Mouse (Mus musculus): ENCODE measurements around the gene Xcr1.

Gene Xcr1

DNA sequence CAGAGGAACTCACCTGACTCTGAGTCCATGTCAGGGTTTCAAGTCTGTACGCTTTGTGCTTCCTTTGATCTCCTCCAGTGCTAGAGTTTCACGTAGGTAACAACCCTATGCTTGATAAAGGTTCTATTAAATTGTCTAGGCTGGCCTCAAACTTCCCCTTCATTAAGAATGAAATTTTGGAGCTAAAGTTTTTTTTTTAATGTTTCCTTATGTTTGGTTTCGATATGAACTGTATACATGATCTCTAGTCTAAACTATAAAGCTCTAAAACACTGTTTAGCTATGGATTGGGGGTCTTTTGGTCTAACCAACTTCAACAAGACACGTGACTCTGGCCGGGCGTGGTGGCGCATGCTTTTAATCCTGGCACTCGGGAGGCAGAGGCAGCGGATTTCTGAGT is at the start of gene Xcr1:
TSS of gene Xcr1 (minus strand) at position 101 of the 400 bp plus-strand sequence.
- no peak for DNase-seq (ENCODE audit: low read depth, low spot score)

GRCm38 (mm10) chr9:123872049-123872448 is 10.2 kb upstream of the Xcr1 start:
- no peak for DNase-seq (ENCODE audit: low read depth, low spot score)

GRCm38 (mm10) chr9:123869167-123869784 is 7.4 kb upstream of the Xcr1 start:
- no peak for DNase-seq (ENCODE audit: low read depth, low spot score)

- DNase-seq (ENCODE audit: low read depth, low spot score) = no peak
These were observed 1.8 kb upstream of the Xcr1 start for GRCm38 (mm10) chr9:123863641-123864040.

DNA sequence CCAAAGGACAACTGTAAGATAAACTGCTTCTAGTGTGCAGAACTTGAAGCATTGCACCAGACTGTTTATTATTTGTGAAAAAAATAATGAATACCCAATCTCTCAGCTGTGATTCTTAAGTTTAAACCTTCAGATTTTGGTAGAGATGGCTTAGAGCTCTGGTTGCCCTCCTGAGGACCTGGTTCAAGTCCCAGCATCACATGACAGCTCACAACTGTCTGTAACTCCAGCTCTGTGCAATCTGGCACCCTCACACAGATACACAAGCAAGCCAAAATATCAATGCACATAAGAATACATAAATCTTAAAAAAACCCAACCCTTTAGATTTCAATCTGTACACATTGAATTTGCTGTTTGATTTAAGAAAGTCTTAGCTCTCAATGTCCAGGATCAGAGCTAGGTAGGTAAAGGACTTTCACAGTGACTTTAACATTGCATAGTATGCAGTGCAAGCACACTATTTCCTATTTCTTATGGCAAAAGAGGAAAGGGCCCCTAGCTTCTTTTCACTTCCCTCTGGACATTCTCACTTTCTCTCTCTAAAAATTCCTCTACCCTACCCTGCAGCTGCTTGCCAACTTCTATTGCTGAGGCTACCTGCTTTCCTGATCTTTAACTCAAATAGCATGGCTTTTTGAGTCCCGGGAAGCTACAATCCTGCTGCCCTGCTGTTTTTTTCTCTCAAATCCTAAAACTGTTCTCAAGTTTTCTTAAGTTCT is 1.2 kb upstream of the Xcr1 start:
- DNase-seq (ENCODE audit: low read depth, low spot score) = no peak

- no peak for DNase-seq (ENCODE audit: low read depth, low spot score)
These were observed 5.0 kb downstream of the Xcr1 start for GRCm38 (mm10) chr9:123856836-123857235.

GRCm38 (mm10) chr9:123852449-123853390 is 9.1 kb downstream of the Xcr1 start:
- DNase-seq (ENCODE audit: low read depth, low spot score) = no peak

GRCm38 (mm10) chr9:123851713-123852448 is 9.9 kb downstream of the Xcr1 start, which contains the start of gene Fyco1:
TSS of gene Fyco1 (minus strand) at chr9:123851899.
- peak; percentile 87 for DNase-seq (ENCODE audit: low read depth, low spot score)

GRCm38 (mm10) chr9:123851062-123851712 is 10.6 kb downstream of the Xcr1 start:
- peak; percentile 36 for DNase-seq (ENCODE audit: low read depth, low spot score)

- no peak for DNase-seq (ENCODE audit: low read depth, low spot score)
These were observed 11.1 kb downstream of the Xcr1 start for GRCm38 (mm10) chr9:123850705-123851061.

DNA sequence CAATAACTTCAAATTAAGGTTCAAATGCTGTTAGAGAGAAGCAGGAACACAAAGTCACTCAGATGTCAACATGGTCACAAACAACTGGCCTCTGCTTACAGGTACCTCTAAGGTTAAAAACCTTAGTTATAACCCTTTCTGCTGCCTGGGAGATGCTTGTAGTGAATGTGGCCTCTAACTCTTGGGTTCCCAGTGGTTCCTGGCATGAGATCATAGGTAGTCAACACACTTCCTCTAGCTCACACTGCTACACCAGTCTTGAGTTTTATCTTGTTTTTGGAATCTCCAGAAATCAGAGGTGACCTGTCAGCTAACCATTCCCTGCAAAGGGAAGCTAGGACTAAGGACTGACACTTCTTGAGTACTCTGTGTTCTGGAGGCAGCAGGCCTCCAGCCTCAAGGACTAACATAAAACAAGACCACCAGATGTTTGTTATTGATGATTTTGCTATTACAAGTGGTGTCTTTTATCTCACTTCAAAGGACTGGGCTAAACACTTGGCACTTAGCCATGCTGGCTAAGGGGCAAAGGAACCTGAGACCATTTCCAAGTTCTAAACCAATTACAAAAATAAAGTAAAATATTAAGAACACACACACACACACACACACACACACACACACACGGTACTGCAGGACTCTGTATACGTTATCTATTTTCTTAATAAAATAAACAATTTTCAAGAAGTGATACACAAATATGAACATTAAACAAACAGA is 11.7 kb downstream of the Xcr1 start:
- no peak for DNase-seq (ENCODE audit: low read depth, low spot score)

GRCm38 (mm10) chr9:123846490-123846889 is 15.3 kb downstream of the Xcr1 start:
- no peak for DNase-seq (ENCODE audit: low read depth, low spot score)

- no peak for DNase-seq (ENCODE audit: low read depth, low spot score)
These were observed 16.7 kb downstream of the Xcr1 start for GRCm38 (mm10) chr9:123845120-123845519.

GRCm38 (mm10) chr9:123844468-123844867 is 17.4 kb downstream of the Xcr1 start:
- no peak for DNase-seq (ENCODE audit: low read depth, low spot score)

GRCm38 (mm10) chr9:123840243-123840642 is 21.6 kb downstream of the Xcr1 start:
- no peak for DNase-seq (ENCODE audit: low read depth, low spot score)

GRCm38 (mm10) chr9:123835851-123836250 is 26.0 kb downstream of the Xcr1 start:
- DNase-seq (ENCODE audit: low read depth, low spot score) = no peak

- DNase-seq (ENCODE audit: low read depth, low spot score) = no peak
These were observed 32.9 kb downstream of the Xcr1 start for GRCm38 (mm10) chr9:123828916-123829315.

- no peak for DNase-seq (ENCODE audit: low read depth, low spot score)
These were observed 35.2 kb downstream of the Xcr1 start for GRCm38 (mm10) chr9:123826631-123827030.

- no peak for DNase-seq (ENCODE audit: low read depth, low spot score)
These were observed 43.2 kb downstream of the Xcr1 start for GRCm38 (mm10) chr9:123818601-123819000.

- no peak for DNase-seq (ENCODE audit: low read depth, low spot score)
These were observed 45.8 kb downstream of the Xcr1 start for GRCm38 (mm10) chr9:123815996-123816395.

Data from WW6 (cell line).